Mouse (Mus musculus) forebrain, embryonic 16.5 days (tissue): ENCODE measurements around the gene Plcl2. TPM values are rescaled to one million over a fixed set of nuclear protein-coding genes. Genes with fewer than 3 reads are reported as not detected.
"Not testable (repeated sequence)": the region's sequence is repeated elsewhere in the genome, so short reads cannot be mapped to it uniquely, and the experiment has no call there.

Experiments
- ATAC-seq: fragments of 200-750 bp; cut with Nextera tagmentation; 2 replicates; pipeline ENCODE4 v1.8.0; 2017; ENCODE audit warnings: mild to moderate bottlenecking, moderate library complexity
- H3K27ac ChIP-seq: fragments of 300-500 bp; sonication (generic); 2 replicates; pipeline ENCODE4 v1.5.1; 2014; ENCODE audit warnings: low read length, control low read depth
- H3K27me3 ChIP-seq: fragments of 300-500 bp; sonication (generic); replicated peaks from 2 replicates; pipeline ENCODE4 v1.6.1; 2014; ENCODE audit warnings: low read length; ENCODE audit not compliant: control insufficient read depth, insufficient read depth
- H3K36me3 ChIP-seq: fragments of 300-500 bp; sonication (generic); 2 replicates; pipeline ENCODE4 v1.6.1; 2014; ENCODE audit not compliant: control insufficient read depth, insufficient read depth
- H3K4me1 ChIP-seq: fragments of 300-500 bp; sonication (generic); replicated peaks from 2 replicates; pipeline ENCODE4 v1.6.1; 2014; ENCODE audit warnings: low read length; ENCODE audit not compliant: control insufficient read depth, insufficient read depth
- H3K4me2 ChIP-seq: fragments of 300-500 bp; sonication (generic); 2 replicates; pipeline ENCODE4 v1.6.1; 2014; ENCODE audit warnings: mild to moderate bottlenecking, low read length, control low read depth
- H3K4me3 ChIP-seq: fragments of 300-500 bp; sonication (generic); replicated peaks from 2 replicates; pipeline ENCODE4 v1.5.1; 2014; ENCODE audit warnings: mild to moderate bottlenecking, low read length, control low read depth
- H3K9ac ChIP-seq: fragments of 300-500 bp; sonication (generic); replicated peaks from 2 replicates; pipeline ENCODE4 v1.6.1; 2014; ENCODE audit warnings: low read depth, low read length, control low read depth
- H3K9me3 ChIP-seq: fragments of 300-500 bp; sonication (generic); 2 replicates; pipeline ENCODE4 v1.6.1; 2016; ENCODE audit warnings: low read length; ENCODE audit not compliant: control insufficient read depth
- WGBS: fragments of 180-500 bp; shearing (Covaris S2); extraction: QIAGEN DNeasy Blood & Tissue Kit; methylation state at CpG from one replicate; pipeline ENCODE4 v1.1.7; 2014; 5-methylcytosine and 5-hydroxymethylcytosine counted together
- polyA plus RNA-seq: library from polyadenylated mRNA; unstranded; fragments of >200 nt; fragmentation: Nextera tagmentation; extraction: Ambion mirVana; gene quantifications from 2 replicates; pipeline ENCODE4 v1.2.1, GENCODE M21; 2015

Plcl2 gene
- polyA plus RNA-seq, 1 experiment from 2014 or later: 9.7 TPM

DNA sequence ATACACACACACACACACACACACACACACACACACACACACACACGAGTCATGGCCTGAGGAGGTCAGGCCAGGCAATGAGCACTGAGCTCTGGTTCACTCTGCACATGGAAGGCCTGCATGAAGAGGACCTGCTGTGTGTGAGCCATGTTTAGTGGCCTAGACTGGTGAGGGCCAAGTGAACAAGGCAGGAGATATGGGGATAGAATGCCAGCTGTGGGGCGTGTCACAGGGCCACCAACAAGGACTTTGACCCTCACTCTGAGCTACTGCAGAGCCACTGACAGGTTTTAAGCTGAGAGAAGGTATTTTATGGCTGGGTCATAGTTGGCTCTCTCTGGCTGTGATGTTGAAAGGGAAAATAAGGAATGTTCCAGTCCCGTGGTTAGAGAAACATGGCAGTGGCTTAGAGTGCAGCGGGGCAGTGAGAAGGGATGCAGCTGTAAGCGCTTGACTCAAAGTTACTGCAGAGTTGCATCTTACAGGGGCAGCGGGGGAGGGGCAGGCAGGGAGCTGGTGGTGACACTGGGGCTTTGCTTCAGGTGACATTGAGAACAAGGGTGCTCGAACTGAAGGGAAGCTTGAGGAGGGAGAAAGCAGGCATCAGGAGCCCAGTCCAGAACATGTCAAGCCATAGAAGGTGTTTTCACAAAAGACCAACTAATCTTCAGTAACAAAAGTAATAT, 175.9 kb downstream of the Plcl2 start:
- Histone ChIP-seq H3K27ac (no peak overlapping the region), H3K36me3 (peaks cover 4% of the 10 kb centered on the region; the same call in 1 of the 2 replicates), H3K9ac (no peak overlapping the region), H3K9me3 (no peaks in the 10 kb centered on the region), H3K4me1 (no peaks in the 10 kb centered on the region), H3K4me3 (no peak overlapping the region), H3K4me2 (no peak overlapping the region), H3K27me3 (no peaks in the 10 kb centered on the region)
- WGBS: 75% methylated on average over 7 of the region's 7 CpGs
- no peak for ATAC-seq

- no peak overlapping the region for H3K4me3 ChIP-seq
- no peaks in the 10 kb centered on the region for H3K9me3 ChIP-seq
- no peak overlapping the region for H3K9ac ChIP-seq
- 80% methylated on average over 10 of the region's 10 CpGs for WGBS
- H3K4me2 ChIP-seq: no peak overlapping the region
- no peaks in the 10 kb centered on the region for H3K4me1 ChIP-seq
- H3K27me3 ChIP-seq: no peaks in the 10 kb centered on the region
- peaks cover 4% of the 10 kb centered on the region; the same call in 1 of the 2 replicates for H3K36me3 ChIP-seq
- no peak for ATAC-seq
- H3K27ac ChIP-seq: no peak overlapping the region
Observed at GRCm38 (mm10) chr17:50687670-50688069, 178.5 kb downstream of the Plcl2 start.

DNA sequence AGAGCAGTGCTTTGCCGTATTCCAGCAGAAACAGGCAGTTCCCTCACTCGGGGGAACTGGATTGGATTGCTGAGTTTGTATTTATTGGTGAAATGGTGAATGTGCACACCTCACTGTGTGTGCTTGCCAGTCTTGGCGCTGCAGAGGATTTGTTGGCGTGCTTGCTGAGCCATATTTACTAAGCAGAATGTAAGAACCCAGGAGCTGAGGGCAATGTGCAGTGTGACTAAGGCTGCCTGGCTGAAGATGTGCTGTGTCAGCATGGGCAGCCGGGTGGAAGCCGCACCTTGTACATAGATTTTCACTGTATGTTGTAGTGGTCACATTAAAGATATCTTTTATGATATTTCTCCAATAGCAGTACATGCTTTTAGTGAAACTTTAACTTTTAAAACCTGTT, 178.9 kb downstream of the Plcl2 start:
- no peak overlapping the region for H3K9ac ChIP-seq
- ATAC-seq: no peak
- H3K4me3 ChIP-seq: no peak overlapping the region
- WGBS: 79% methylated on average over 6 of the region's 6 CpGs
- H3K27ac ChIP-seq: no peak overlapping the region
- no peaks in the 10 kb centered on the region for H3K9me3 ChIP-seq
- no peaks in the 10 kb centered on the region for H3K27me3 ChIP-seq
- peaks cover 4% of the 10 kb centered on the region; the same call in 1 of the 2 replicates for H3K36me3 ChIP-seq
- H3K4me1 ChIP-seq: no peaks in the 10 kb centered on the region
- H3K4me2 ChIP-seq: no peak overlapping the region

DNA sequence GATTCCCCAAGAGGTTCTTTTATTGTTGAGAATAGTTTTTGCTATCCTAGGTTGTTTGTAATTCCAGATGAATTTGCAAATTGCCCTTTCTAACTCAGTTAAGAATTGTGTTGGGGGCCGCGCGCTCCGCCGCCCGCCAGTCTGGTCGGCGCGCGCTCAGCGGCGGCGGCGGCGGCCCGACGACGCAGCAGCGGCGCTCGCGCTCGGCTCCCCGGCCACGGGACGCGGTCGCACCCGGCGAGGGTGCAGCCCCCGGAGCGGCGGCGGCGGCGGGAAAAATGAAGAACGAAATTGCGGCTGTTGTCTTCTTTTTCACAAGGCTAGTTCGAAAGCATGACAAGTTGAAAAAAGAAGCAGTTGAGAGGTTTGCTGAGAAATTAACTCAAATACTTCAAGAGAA, 189.2 kb downstream of the Plcl2 start:
- not testable (repeated sequence) for H3K27ac ChIP-seq, H3K4me1 ChIP-seq, H3K36me3 ChIP-seq, H3K27me3 ChIP-seq, H3K9me3 ChIP-seq, H3K9ac ChIP-seq
- H3K4me2 ChIP-seq: peak overlapping the region; percentile 45
- peak; percentile 76 for ATAC-seq
- WGBS: 3% methylated on average over 28 of the region's 39 CpGs
- H3K4me3 ChIP-seq: peak overlapping the region; percentile 22

GRCm38 (mm10) chr17:50710497-50711222, 201.5 kb downstream of the Plcl2 start:
- WGBS: 54% methylated on average over 7 of the region's 7 CpGs
- H3K4me3 ChIP-seq: no peak overlapping the region
- H3K4me2 ChIP-seq: no peak overlapping the region
- 0 out of 2 replicates have a peak, but pooled peaks cover 4% of the 10 kb centered on the region for H3K4me1 ChIP-seq
- no peak overlapping the region for H3K27ac ChIP-seq
- no peaks in the 10 kb centered on the region for H3K36me3 ChIP-seq
- no peaks in the 10 kb centered on the region for H3K27me3 ChIP-seq
- H3K9me3 ChIP-seq: peaks cover 3% of the 10 kb centered on the region; the same call in 1 of the 2 replicates
- ATAC-seq: peak; percentile 85
- no peak overlapping the region for H3K9ac ChIP-seq

DNA sequence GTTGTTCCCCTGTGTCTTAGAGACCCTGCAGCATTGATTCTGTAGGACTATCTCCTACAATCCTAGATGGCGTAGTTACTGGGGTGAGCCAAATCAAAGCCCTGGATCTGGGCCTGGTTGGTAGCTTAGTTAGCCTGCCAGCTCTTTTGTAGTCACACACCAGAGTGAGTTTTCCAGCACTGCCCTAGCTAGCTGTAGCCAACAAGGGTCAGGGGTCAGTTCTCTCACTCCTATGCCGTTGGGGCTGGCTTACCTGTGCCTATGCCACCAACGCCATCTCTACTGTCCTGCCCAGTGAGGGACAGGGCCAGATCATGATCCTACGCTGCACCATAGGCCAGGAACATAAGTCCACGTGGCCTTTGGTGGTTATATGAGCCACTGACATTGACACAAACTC, 208.4 kb downstream of the Plcl2 start:
- H3K9ac ChIP-seq: no peak overlapping the region
- H3K27me3 ChIP-seq: no peaks in the 10 kb centered on the region
- no peaks in the 10 kb centered on the region for H3K36me3 ChIP-seq
- no peak for ATAC-seq
- no peak overlapping the region for H3K4me3 ChIP-seq
- WGBS: 80% methylated on average over 5 of the region's 5 CpGs
- H3K4me1 ChIP-seq: no peaks in the 10 kb centered on the region
- peaks cover 3% of the 10 kb centered on the region; the same call in 1 of the 2 replicates for H3K9me3 ChIP-seq
- no peak overlapping the region for H3K27ac ChIP-seq
- no peak overlapping the region for H3K4me2 ChIP-seq

DNA sequence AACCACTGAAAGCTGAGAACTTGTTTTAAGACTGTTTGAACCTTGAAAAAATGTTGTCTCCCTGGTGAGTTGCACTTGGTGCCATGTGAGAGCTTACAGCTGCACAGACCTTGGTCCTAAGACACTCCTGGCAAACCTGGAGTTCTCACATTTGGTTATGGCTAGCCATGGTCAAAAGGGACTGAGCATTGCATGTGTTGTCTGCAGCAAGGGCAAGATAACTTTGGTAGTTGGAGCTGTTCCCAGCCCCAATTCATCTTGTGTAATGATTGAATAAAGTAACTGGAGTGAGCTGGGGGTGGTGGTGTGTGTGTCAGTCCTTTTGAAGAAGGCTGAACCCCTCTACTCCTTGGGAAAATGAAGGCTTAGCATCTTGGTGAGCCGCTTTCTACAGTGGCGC, 215.2 kb downstream of the Plcl2 start:
- Histone ChIP-seq H3K9me3 (no peaks in the 10 kb centered on the region), H3K9ac (no peak overlapping the region), H3K27me3 (no peaks in the 10 kb centered on the region), H3K36me3 (no peaks in the 10 kb centered on the region), H3K4me1 (no peaks in the 10 kb centered on the region), H3K27ac (no peak overlapping the region), H3K4me3 (no peak overlapping the region), H3K4me2 (no peak overlapping the region)
- no peak for ATAC-seq
- 45% methylated on average over 2 of the region's 2 CpGs for WGBS

DNA sequence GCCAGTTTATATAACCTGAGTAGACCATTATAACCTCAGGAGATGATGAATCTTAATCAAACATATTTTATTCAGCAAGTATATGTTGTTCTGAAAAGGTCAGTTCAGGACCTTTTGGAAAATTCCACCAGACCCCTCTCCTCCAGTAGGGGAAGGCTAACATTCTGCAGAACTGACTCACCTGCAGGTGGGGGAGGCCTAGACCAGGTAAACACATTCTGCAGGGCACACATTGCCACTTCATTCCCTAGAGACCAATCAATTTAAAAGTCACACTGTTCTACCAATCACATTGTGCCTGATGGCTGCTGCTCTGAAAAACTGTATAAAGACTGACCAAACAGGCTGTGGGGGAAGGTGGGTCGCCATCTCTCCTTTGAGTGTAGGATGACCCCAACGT, 217.1 kb downstream of the Plcl2 start:
- no peak overlapping the region for H3K9ac ChIP-seq
- H3K4me2 ChIP-seq: no peak overlapping the region
- no peak overlapping the region for H3K27ac ChIP-seq
- no peak for ATAC-seq
- 85% methylated on average over 2 of the region's 2 CpGs for WGBS
- no peaks in the 10 kb centered on the region for H3K27me3 ChIP-seq
- H3K4me3 ChIP-seq: no peak overlapping the region
- no peaks in the 10 kb centered on the region for H3K4me1 ChIP-seq
- no peaks in the 10 kb centered on the region for H3K9me3 ChIP-seq
- H3K36me3 ChIP-seq: no peaks in the 10 kb centered on the region

DNA sequence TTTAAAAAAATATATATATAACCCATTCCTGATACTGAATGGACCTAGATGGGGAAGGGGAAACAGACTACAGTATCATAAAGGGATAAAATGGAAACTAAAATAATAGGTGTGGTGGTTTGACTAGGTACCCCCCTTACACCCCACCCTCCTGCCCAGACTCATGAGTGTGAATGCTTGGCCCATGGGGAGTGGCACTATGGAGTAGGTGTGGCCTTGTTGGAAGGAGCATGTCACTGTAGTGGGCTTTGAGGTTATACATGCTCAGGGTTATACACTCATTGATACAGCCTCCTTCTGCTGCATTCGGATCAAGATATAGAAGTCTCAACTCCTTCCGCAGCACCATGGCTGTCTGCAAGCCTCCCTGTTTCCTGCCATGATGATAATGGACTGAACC, 219.8 kb downstream of the Plcl2 start:
- 98% methylated on average over 2 of the region's 2 CpGs for WGBS
- Histone ChIP-seq H3K4me3 (no peak overlapping the region), H3K27ac (no peak overlapping the region), H3K27me3 (no peaks in the 10 kb centered on the region), H3K9ac (no peak overlapping the region), H3K4me2 (no peak overlapping the region), H3K9me3 (no peaks in the 10 kb centered on the region), H3K36me3 (no peaks in the 10 kb centered on the region), H3K4me1 (no peaks in the 10 kb centered on the region)
- no peak for ATAC-seq
